Mouse (Mus musculus) T-helper 2 cell (primary cell): ENCODE measurements around the gene Gm20388.

Source experiments
- in situ Hi-C: fragments of 300-600 bp; cut with MboI, MseI; formaldehyde crosslinking; loops from one replicate; pipeline ENCODE4 v1.15.1; 2025; ENCODE audit warnings: high pct_unique_total_duplicates

The Gm20388 gene

GRCm38 (mm10) chr8:120079361-120079760 is 168.7 kb downstream of the Gm20388 start:
- in situ Hi-C loops = loop anchor here (5.0 kb wide), 2 partner anchors 72 to 112 kb away; no protein-coding TSS in a partner anchor

GRCm38 (mm10) chr8:120083261-120083660 is 172.6 kb downstream of the Gm20388 start:
- in situ Hi-C loops = no loop called here

- in situ Hi-C loops = no loop called here
Measured at GRCm38 (mm10) chr8:120084783-120085182, 174.1 kb downstream of the Gm20388 start.

GRCm38 (mm10) chr8:120089511-120089910 is 178.9 kb downstream of the Gm20388 start:
- in situ Hi-C loops = no loop called here

GRCm38 (mm10) chr8:120091032-120091431 is 180.4 kb downstream of the Gm20388 start:
- in situ Hi-C loops = no loop called here

- in situ Hi-C loops = no loop called here
Measured at GRCm38 (mm10) chr8:120093103-120093502, 182.5 kb downstream of the Gm20388 start.

GRCm38 (mm10) chr8:120094801-120095200 is 184.2 kb downstream of the Gm20388 start:
- in situ Hi-C loops = no loop called here

- in situ Hi-C loops = no loop called here
Measured at GRCm38 (mm10) chr8:120096486-120096885, 185.8 kb downstream of the Gm20388 start.

GRCm38 (mm10) chr8:120100388-120101067 is 189.9 kb downstream of the Gm20388 start:
- in situ Hi-C loops = no loop called here

- in situ Hi-C loops = no loop called here
Measured at GRCm38 (mm10) chr8:120101068-120101972, 190.7 kb downstream of the Gm20388 start, which contains the start of gene Zdhhc7. TSS of gene Zdhhc7 (minus strand) at chr8:120101482.

GRCm38 (mm10) chr8:120103916-120104315 is 193.3 kb downstream of the Gm20388 start:
- in situ Hi-C loops = no loop called here

- in situ Hi-C loops = no loop called here
Measured at GRCm38 (mm10) chr8:120104721-120105272, 194.2 kb downstream of the Gm20388 start.

GRCm38 (mm10) chr8:120109149-120109548 is 198.5 kb downstream of the Gm20388 start:
- in situ Hi-C loops = no loop called here

- in situ Hi-C loops = loop anchor here (10.0 kb wide), 2 partner anchors 556 to 1474 kb away; partner anchors contain the start of gene Mbtps1
Measured at GRCm38 (mm10) chr8:120110966-120111365, 200.3 kb downstream of the Gm20388 start.

GRCm38 (mm10) chr8:120111382-120111781 is 200.7 kb downstream of the Gm20388 start:
- in situ Hi-C loops = loop anchor here (10.0 kb wide), 2 partner anchors 557 to 1473 kb away; partner anchors contain the start of gene Mbtps1

- in situ Hi-C loops = loop anchor here (10.0 kb wide), 2 partner anchors 558 to 1472 kb away; partner anchors contain the start of gene Mbtps1
Measured at GRCm38 (mm10) chr8:120112535-120112934, 201.9 kb downstream of the Gm20388 start.

GRCm38 (mm10) chr8:120113306-120113705 is 202.7 kb downstream of the Gm20388 start:
- in situ Hi-C loops = loop anchor here (10.0 kb wide), 2 partner anchors 559 to 1471 kb away; partner anchors contain the start of gene Mbtps1

GRCm38 (mm10) chr8:120113758-120114255 is 203.2 kb downstream of the Gm20388 start, which contains the start of gene 6430548M08Rik:
TSS of gene 6430548M08Rik (plus strand) at chr8:120114152.
- in situ Hi-C loops = loop anchor here (10.0 kb wide), 2 partner anchors 559 to 1471 kb away; partner anchors contain the start of gene Mbtps1

GRCm38 (mm10) chr8:120114315-120114841 is 203.7 kb downstream of the Gm20388 start:
- in situ Hi-C loops = loop anchor here (10.0 kb wide), 2 partner anchors 560 to 1470 kb away; partner anchors contain the start of gene Mbtps1

- in situ Hi-C loops = loop anchor here (10.0 kb wide), 2 partner anchors 562 to 1468 kb away; partner anchors contain the start of gene Mbtps1
Measured at GRCm38 (mm10) chr8:120116600-120116999, 206.0 kb downstream of the Gm20388 start.

GRCm38 (mm10) chr8:120118162-120118561 is 207.5 kb downstream of the Gm20388 start:
- in situ Hi-C loops = loop anchor here (10.0 kb wide), 2 partner anchors 563 to 1467 kb away; partner anchors contain the start of gene Mbtps1
